Mouse (Mus musculus) adrenal gland, postnatal 14 days (tissue): ENCODE results near the gene Eml6. TPM values are rescaled to one million over a fixed set of nuclear protein-coding genes. Genes with fewer than 3 reads are reported as not detected.
"Not testable (repeated sequence)": the region's sequence is repeated elsewhere in the genome, so short reads cannot be mapped to it uniquely, and the experiment has no call there.

Experiments
- DNase-seq: peaks from one replicate; pipeline ENCODE4 v3.0.0; 2021; ENCODE audit warnings: mixed read lengths
- long read RNA-seq, 2 experiments: library from polyadenylated mRNA; stranded (forward); transcript quantifications; one replicate each; pipeline ENCODE4 v2.0.0; 2021
- total RNA-seq: library from RNA; stranded (reverse); gene quantifications from 2 replicates; pipeline ENCODE4 v1.2.3, GENCODE M21; 2021

Eml6 gene
- total RNA-seq: 3.8 and 3.9 TPM in 2 replicates
- long read RNA-seq, experiment 1, partial matches to known transcripts: 1 of 2 reads
- long read RNA-seq, experiment 1, other reads (novel, unspliced or antisense): 1 of 2 reads
- long read RNA-seq, experiment 2, partial matches to known transcripts: 2 of 3 reads
- long read RNA-seq, experiment 2, other reads (novel, unspliced or antisense): 1 of 3 reads

- peak; percentile 97 for DNase-seq
These were observed at the start of gene Eml6 for GRCm38 (mm10) chr11:30025835-30026472. Eml6 (minus strand) TSS chr11:30026033.

- DNase-seq: no peak
These were observed 31.5 kb upstream of the Eml6 start for GRCm38 (mm10) chr11:30057299-30057698.

- no peak for DNase-seq
These were observed 689 bp downstream of the Eml6 start for GRCm38 (mm10) chr11:30025144-30025543.

GRCm38 (mm10) chr11:30024261-30025071 is 1.4 kb downstream of the Eml6 start:
- DNase-seq: peak; percentile 49

- no peak for DNase-seq
These were observed 39.6 kb downstream of the Eml6 start for GRCm38 (mm10) chr11:29986257-29986656.

- DNase-seq: no peak
These were observed 57.0 kb downstream of the Eml6 start for GRCm38 (mm10) chr11:29968874-29969273.

GRCm38 (mm10) chr11:29959366-29959765 is 66.5 kb downstream of the Eml6 start:
- peak; percentile 4 for DNase-seq

- no peak for DNase-seq
These were observed 81.2 kb downstream of the Eml6 start for GRCm38 (mm10) chr11:29944661-29945060.

- DNase-seq: no peak
These were observed 101.5 kb downstream of the Eml6 start for GRCm38 (mm10) chr11:29924332-29924731.

GRCm38 (mm10) chr11:29923851-29924250 is 102.0 kb downstream of the Eml6 start:
- DNase-seq: no peak

GRCm38 (mm10) chr11:29913180-29913579 is 112.7 kb downstream of the Eml6 start:
- DNase-seq: no peak

- DNase-seq: no peak
These were observed 116.5 kb downstream of the Eml6 start for GRCm38 (mm10) chr11:29909330-29909729.

GRCm38 (mm10) chr11:29885160-29885559 is 140.7 kb downstream of the Eml6 start:
- DNase-seq: peak; percentile 72

GRCm38 (mm10) chr11:29884355-29884754 is 141.5 kb downstream of the Eml6 start:
- DNase-seq: no peak

GRCm38 (mm10) chr11:29883024-29883423 is 142.8 kb downstream of the Eml6 start:
- no peak for DNase-seq

GRCm38 (mm10) chr11:29879641-29880040 is 146.2 kb downstream of the Eml6 start:
- DNase-seq: no peak

GRCm38 (mm10) chr11:29877981-29878380 is 147.9 kb downstream of the Eml6 start:
- DNase-seq: no peak

- no peak for DNase-seq
These were observed 148.6 kb downstream of the Eml6 start for GRCm38 (mm10) chr11:29877280-29877679.

- DNase-seq: not testable (repeated sequence)
These were observed 151.1 kb downstream of the Eml6 start for GRCm38 (mm10) chr11:29874781-29875180.

GRCm38 (mm10) chr11:29870174-29870573 is 155.7 kb downstream of the Eml6 start:
- no peak for DNase-seq

GRCm38 (mm10) chr11:29864269-29864668 is 161.6 kb downstream of the Eml6 start:
- DNase-seq: no peak

- DNase-seq: peak; percentile 25
These were observed 164.0 kb downstream of the Eml6 start for GRCm38 (mm10) chr11:29861750-29862397.

- no peak for DNase-seq
These were observed 164.8 kb downstream of the Eml6 start for GRCm38 (mm10) chr11:29861040-29861439.
